Mouse (Mus musculus): ENCODE results near the gene Fam228b.
"Not testable (repeated sequence)": the region's sequence is repeated elsewhere in the genome, so short reads cannot be mapped to it uniquely, and the experiment has no call there.

Gene Fam228b

GRCm38 (mm10) chr12:4742183-4742582, 26.9 kb downstream of the Fam228b start:
- DNase-seq (ENCODE audit: low read depth, low spot score): no peak

GRCm38 (mm10) chr12:4740823-4741222, 28.2 kb downstream of the Fam228b start:
- DNase-seq (ENCODE audit: low read depth, low spot score): no peak

GRCm38 (mm10) chr12:4738031-4738576, 31.0 kb downstream of the Fam228b start, which contains the start of gene Fam228a:
Gene Fam228a, minus strand, starts transcription at chr12:4738430.
- DNase-seq (ENCODE audit: low read depth, low spot score): no peak

GRCm38 (mm10) chr12:4732332-4732731, 36.7 kb downstream of the Fam228b start:
- no peak for DNase-seq (ENCODE audit: low read depth, low spot score)

GRCm38 (mm10) chr12:4731629-4732028, 37.4 kb downstream of the Fam228b start:
- no peak for DNase-seq (ENCODE audit: low read depth, low spot score)

GRCm38 (mm10) chr12:4729165-4729564, 39.9 kb downstream of the Fam228b start:
- peak; percentile 59 for DNase-seq (ENCODE audit: low read depth, low spot score)

GRCm38 (mm10) chr12:4719762-4720754, 49.0 kb downstream of the Fam228b start:
- DNase-seq (ENCODE audit: low read depth, low spot score): peak; percentile 91

- DNase-seq (ENCODE audit: low read depth, low spot score): peak; percentile 17
Observed at GRCm38 (mm10) chr12:4719066-4719761, 49.9 kb downstream of the Fam228b start.

- DNase-seq (ENCODE audit: low read depth, low spot score): peak; percentile 62
Observed at GRCm38 (mm10) chr12:4717417-4717816, 51.6 kb downstream of the Fam228b start.

- DNase-seq (ENCODE audit: low read depth, low spot score): no peak
Observed at GRCm38 (mm10) chr12:4715606-4716005, 53.5 kb downstream of the Fam228b start.

- DNase-seq (ENCODE audit: low read depth, low spot score): no peak
Observed at GRCm38 (mm10) chr12:4713361-4713760, 55.7 kb downstream of the Fam228b start.

GRCm38 (mm10) chr12:4709926-4710325, 59.1 kb downstream of the Fam228b start:
- no peak for DNase-seq (ENCODE audit: low read depth, low spot score)

- no peak for DNase-seq (ENCODE audit: low read depth, low spot score)
Observed at GRCm38 (mm10) chr12:4708881-4709604, 60.0 kb downstream of the Fam228b start.

- DNase-seq (ENCODE audit: low read depth, low spot score): no peak
Observed at GRCm38 (mm10) chr12:4708296-4708695, 60.8 kb downstream of the Fam228b start.

- DNase-seq (ENCODE audit: low read depth, low spot score): no peak
Observed at GRCm38 (mm10) chr12:4707488-4708017, 61.5 kb downstream of the Fam228b start.

- DNase-seq (ENCODE audit: low read depth, low spot score): no peak
Observed at GRCm38 (mm10) chr12:4706901-4707300, 62.2 kb downstream of the Fam228b start.

GRCm38 (mm10) chr12:4706175-4706574, 62.9 kb downstream of the Fam228b start:
- no peak for DNase-seq (ENCODE audit: low read depth, low spot score)

- DNase-seq (ENCODE audit: low read depth, low spot score): not testable (repeated sequence)
Observed at GRCm38 (mm10) chr12:4705626-4706025, 63.4 kb downstream of the Fam228b start.

GRCm38 (mm10) chr12:4694534-4694933, 74.5 kb downstream of the Fam228b start:
- no peak for DNase-seq (ENCODE audit: low read depth, low spot score)

- DNase-seq (ENCODE audit: low read depth, low spot score): no peak
Observed at GRCm38 (mm10) chr12:4691193-4691592, 77.9 kb downstream of the Fam228b start.
